Mouse (Mus musculus) brain, embryonic 14.5 days (tissue): ENCODE results near the gene Cux1. TPM values are rescaled to one million over a fixed set of nuclear protein-coding genes. Genes with fewer than 3 reads are reported as not detected.

Source experiments
- DNase-seq: peaks from one replicate; pipeline ENCODE4 v3.0.0-alpha.2; 2011; ENCODE audit warnings: low read depth
- CTCF ChIP-seq: fragments of 200-500 bp; IDR thresholded peaks from 2 replicates; pipeline ENCODE4 v1.5.1; 2012; ENCODE audit warnings: inconsistent platforms, mild to moderate bottlenecking, moderate library complexity, borderline replicate concordance; ENCODE audit not compliant: insufficient read depth, insufficient read length; ENCODE audit errors: extremely low read depth
- POLR2A ChIP-seq: fragments of 200-500 bp; IDR thresholded peaks from 2 replicates; pipeline ENCODE4 v1.6.1; 2012; ENCODE audit warnings: mild to moderate bottlenecking, inconsistent platforms, borderline replicate concordance; ENCODE audit not compliant: poor library complexity, insufficient read depth, insufficient read length, severe bottlenecking; ENCODE audit errors: extremely low read depth
- polyA plus RNA-seq: library from polyadenylated mRNA; depleted of rRNA; stranded (reverse); fragments of >200 nt; gene quantifications from 2 replicates; pipeline ENCODE4 v1.2.3, GENCODE M21; 2012; rRNA removed

Gene Cux1
- polyA plus RNA-seq, 1 experiment, result 92.0 TPM

DNA sequence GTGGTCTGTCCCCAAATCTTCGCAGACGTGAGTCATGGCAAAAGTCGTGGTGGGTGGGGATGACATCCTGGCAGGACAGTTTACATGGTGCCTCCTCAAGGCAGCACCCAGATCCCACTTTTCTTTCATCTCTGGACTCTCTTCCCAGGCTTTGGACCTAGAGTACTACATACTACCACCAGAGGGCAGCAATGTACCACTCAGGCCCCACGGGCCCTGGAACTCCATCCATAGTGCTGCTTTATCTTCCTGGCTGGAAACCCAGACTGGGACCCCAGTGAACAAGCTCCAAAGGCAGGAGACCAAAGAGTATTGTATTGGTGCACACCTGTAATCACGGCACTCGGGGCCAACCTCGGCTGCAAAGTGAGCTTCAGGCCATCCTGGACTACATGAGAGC, 365.5 kb downstream of the Cux1 start:
- peak; percentile 90 for TF ChIP-seq CTCF
- no peak for TF ChIP-seq POLR2A
- DNase-seq, result peak; percentile 84

- peak; percentile 57 for DNase-seq
- TF ChIP-seq CTCF (no peak), POLR2A (no peak)
Observed at GRCm38 (mm10) chr5:136199526-136199925, 367.8 kb downstream of the Cux1 start.

- TF ChIP-seq POLR2A (peak; percentile 57; the same call in 1 of the 2 replicates), CTCF (no peak)
- peak; percentile 99 for DNase-seq
Observed at GRCm38 (mm10) chr5:136198474-136199391, 368.6 kb downstream of the Cux1 start, which contains the start of gene Prkrip1. TSS of gene Prkrip1 (minus strand) at chr5:136198963.

Other genes starting within 250 kb of the Cux1 start
- gene Myl10, start 125.7 kb upstream of the Cux1 start, polyA plus RNA-seq, result not detected in 2 replicates